ENCODE assay signal across 9 mouse cellular contexts in genomic region chr19:55100227-55101140, GRCm38 (mm10). TPM values are rescaled to one million over a fixed set of nuclear protein-coding genes. Genes with fewer than 3 reads are reported as not detected.
DNase-seq lines count a peak whose midpoint lies in the region; ATAC-seq and TF ChIP-seq lines count a peak whose summit lies in the region.
"Had no signal": no experiment of that assay in that cellular context is flagged by ENCODE, and none has a peak within 500 bp of the region (broad histone marks: within the 10 kb centered on the region; RNA-seq: fewer than 3 reads in every experiment).

No protein-coding gene starts in this region.

- no peak for ATAC-seq in lung, embryonic 14.5 days (ENCODE audit: insufficient read depth)
- ATAC-seq in forebrain, embryonic 11.5 days (replicated peaks; ENCODE audit: low FRiP score), result no peak
- ATAC-seq in limb, embryonic 15.5 days (ENCODE audit: insufficient number of reproducible peaks, low FRiP score, low TSS enrichment, low read depth), result no peak

- H3K4me1 ChIP-seq in lung, embryonic 14.5 days (ENCODE audit: insufficient read depth), result peaks cover 17% of the 10 kb centered on the region
- peaks cover 6% of the 10 kb centered on the region for H3K4me1 ChIP-seq in forebrain, embryonic 11.5 days (replicated peaks; ENCODE audit: control insufficient read depth, insufficient read depth, low read length)
- H3K4me1 ChIP-seq in limb, embryonic 15.5 days, result peaks cover 10% of the 10 kb centered on the region
- H3K4me1 ChIP-seq in small intestine, adult 2 months (ENCODE audit: control insufficient read depth, insufficient read depth, insufficient read length, low read length), result peaks cover 8% of the 10 kb centered on the region; the same call in 1 of the 2 replicates

- no peaks in the 10 kb centered on the region for H3K27me3 ChIP-seq in lung, embryonic 14.5 days (ENCODE audit: insufficient read depth, low read length)
- H3K27me3 ChIP-seq in forebrain, embryonic 11.5 days (ENCODE audit: control insufficient read depth, insufficient read depth, low read length), result no peaks in the 10 kb centered on the region
- H3K27me3 ChIP-seq in limb, embryonic 15.5 days, result no peaks in the 10 kb centered on the region
- H3K27me3 ChIP-seq in small intestine, adult 2 months (ENCODE audit: control insufficient read depth, insufficient read depth, low read length), result no peaks in the 10 kb centered on the region

- TF ChIP-seq CTCF in lung, embryonic 14.5 days (IDR thresholded peaks at IDR 0.05; ENCODE audit: low read depth), result no peak
- TF ChIP-seq CTCF in small intestine, adult 2 months (IDR thresholded peaks at IDR 0.05; ENCODE audit: extremely low read depth, insufficient read length, insufficient replicate concordance, low read depth, low read length), result no peak

- TF ChIP-seq POLR2A in small intestine, adult 2 months (IDR thresholded peaks at IDR 0.05; ENCODE audit: low read depth, low read length), result no peak

- peaks cover 7% of the 10 kb centered on the region for H3K36me3 ChIP-seq in lung, embryonic 14.5 days (ENCODE audit: insufficient read depth)
- H3K36me3 ChIP-seq in forebrain, embryonic 11.5 days (ENCODE audit: control insufficient read depth, insufficient read depth, low read length), result no peaks in the 10 kb centered on the region; the same call in 1 of the 2 replicates
- H3K36me3 ChIP-seq in limb, embryonic 15.5 days, result peaks cover 8% of the 10 kb centered on the region; the same call in 1 of the 2 replicates
- no peaks in the 10 kb centered on the region for H3K36me3 ChIP-seq in small intestine, adult 2 months (ENCODE audit: control insufficient read depth, insufficient read depth, low read length)

- peak overlapping the region; percentile 91 for H3K4me3 ChIP-seq in lung, embryonic 14.5 days (ENCODE audit: low read depth, low read length)
- H3K4me3 ChIP-seq in forebrain, embryonic 11.5 days (ENCODE audit: low read depth, low read length), result peak overlapping the region; percentile 98
- peak overlapping the region; percentile 84 for H3K4me3 ChIP-seq in limb, embryonic 15.5 days
- peak overlapping the region; percentile 73 for H3K4me3 ChIP-seq in small intestine, adult 2 months (ENCODE audit: low read depth, low read length)

- 69% methylated on average over 2 of the region's 2 CpGs for WGBS in lung, embryonic 14.5 days
- WGBS in forebrain, embryonic 11.5 days, result 91% methylated on average over 2 of the region's 2 CpGs
- WGBS in limb, embryonic 15.5 days, result 63% methylated on average over 2 of the region's 2 CpGs
- 19% methylated on average over 2 of the region's 2 CpGs for WGBS in small intestine, adult 2 months

- peak overlapping the region; percentile 82 for H3K9ac ChIP-seq in lung, embryonic 14.5 days
- peak overlapping the region; percentile 90; the same call in 1 of the 2 replicates for H3K9ac ChIP-seq in forebrain, embryonic 11.5 days (ENCODE audit: low read length)
- peak overlapping the region; percentile 89 for H3K9ac ChIP-seq in limb, embryonic 15.5 days

- H3K9me3 ChIP-seq in lung, embryonic 14.5 days (ENCODE audit: low read depth, low read length), result no peaks in the 10 kb centered on the region
- H3K9me3 ChIP-seq in forebrain, embryonic 11.5 days (ENCODE audit: control insufficient read depth, low read length), result no peaks in the 10 kb centered on the region
- H3K9me3 ChIP-seq in limb, embryonic 15.5 days, result no peaks in the 10 kb centered on the region

- peak overlapping the region; percentile 85 for H3K4me2 ChIP-seq in lung, embryonic 14.5 days
- H3K4me2 ChIP-seq in forebrain, embryonic 11.5 days (ENCODE audit: low read depth, low read length, severe bottlenecking), result peak overlapping the region; percentile 96
- peak overlapping the region; percentile 75 for H3K4me2 ChIP-seq in limb, embryonic 15.5 days

- no peak for DNase-seq in lung, embryonic 14.5 days
- DNase-seq in lung, postnatal 14 days, result no peak
- no peak for DNase-seq in forebrain, embryonic 11.5 days (ENCODE audit: low spot score)
- DNase-seq in cerebellum, adult 18-20 months, result no peak
- no peak for DNase-seq in left cerebral cortex, adult 18-20 months (ENCODE audit: low spot score in 2 of 2)
- DNase-seq in embryo, embryonic 10.5 days (ENCODE audit: low spot score), result no peak
- DNase-seq: adrenal gland, postnatal 10 days had no signal

- H3K27ac ChIP-seq in lung, embryonic 14.5 days (ENCODE audit: low read depth), result peak overlapping the region; percentile 91
- H3K27ac ChIP-seq in forebrain, embryonic 11.5 days (ENCODE audit: low read depth, low read length), result no peak overlapping the region
- peak overlapping the region; percentile 85 for H3K27ac ChIP-seq in limb, embryonic 15.5 days
- H3K27ac ChIP-seq in small intestine, adult 2 months (ENCODE audit: insufficient read depth, low read depth, low read length), result no peak overlapping the region

RNA-seq across cellular contexts. Expression of gene Gpam, which starts 26.6 kb away (rescaled TPM):
- polyA plus RNA-seq in lung, embryonic 14.5 days (2014; fragmentation: Nextera tagmentation; extraction: Ambion mirVana), result 29.4 and 31.0 TPM in 2 replicates
- 19.8 and 20.2 TPM in 2 replicates for polyA plus RNA-seq in forebrain, embryonic 11.5 days (2014; fragmentation: Nextera tagmentation; extraction: Ambion mirVana)
- 12.9 and 15.8 TPM in 2 replicates for polyA plus RNA-seq in limb, embryonic 15.5 days (2015; fragmentation: Nextera tagmentation; extraction: Ambion mirVana)
- polyA plus RNA-seq in small intestine, adult 2 months (2012; rRNA removed), result 3.7 and 4.7 TPM in 2 replicates
- 10 to 100 TPM; 39.3 to 41.4 TPM for total RNA-seq in left cerebral cortex, adult 18-20 months (2021)

Comparison
In these comparisons a context has a peak if more than half of its experiments do, and no peak if none do; other contexts are left out.
1. H3K27ac ChIP-seq: peak in lung, embryonic 14.5 days (single experiment) and limb, embryonic 15.5 days (single experiment); none in forebrain, embryonic 11.5 days (single experiment) and small intestine, adult 2 months (single experiment).
2. Peak in every context shown above with its lines, with median percentiles within 50 percentile points of each other: H3K4me2 ChIP-seq, H3K4me3 ChIP-seq and H3K9ac ChIP-seq.